Mouse (Mus musculus) limb, embryonic 15.5 days (tissue): ENCODE data around the gene St8sia1. TPM values are rescaled to one million over a fixed set of nuclear protein-coding genes. Genes with fewer than 3 reads are reported as not detected.

ENCODE experiments used
- ATAC-seq: fragments of 200-750 bp; cut with Nextera tagmentation; 2 replicates; pipeline ENCODE4 v1.8.0; 2017; ENCODE audit warnings: low read depth, moderate TSS enrichment; ENCODE audit not compliant: insufficient number of reproducible peaks, low FRiP score, low TSS enrichment
- H3K27ac ChIP-seq: fragments of 300-500 bp; sonication (generic); 2 replicates; pipeline ENCODE4 v1.5.1; 2015; ENCODE audit warnings: moderate library complexity, mild to moderate bottlenecking, inconsistent platforms
- H3K27me3 ChIP-seq: fragments of 300-500 bp; sonication (generic); 2 replicates; pipeline ENCODE4 v1.6.1; 2015; ENCODE audit warnings: inconsistent platforms
- H3K36me3 ChIP-seq: fragments of 300-500 bp; sonication (generic); 2 replicates; pipeline ENCODE4 v1.6.1; 2015; ENCODE audit warnings: inconsistent platforms
- H3K4me1 ChIP-seq: fragments of 300-500 bp; sonication (generic); 2 replicates; pipeline ENCODE4 v1.6.1; 2015; ENCODE audit warnings: inconsistent platforms
- H3K4me2 ChIP-seq: fragments of 300-500 bp; sonication (generic); 2 replicates; pipeline ENCODE4 v1.6.1; 2015; ENCODE audit warnings: mild to moderate bottlenecking, inconsistent platforms
- H3K4me3 ChIP-seq: fragments of 300-500 bp; sonication (generic); 2 replicates; pipeline ENCODE4 v1.5.1; 2015; ENCODE audit warnings: mild to moderate bottlenecking, inconsistent platforms
- H3K9ac ChIP-seq: fragments of 300-500 bp; sonication (generic); 2 replicates; pipeline ENCODE4 v1.6.1; 2015; ENCODE audit warnings: inconsistent platforms
- H3K9me3 ChIP-seq: fragments of 300-500 bp; sonication (generic); 2 replicates; pipeline ENCODE4 v1.6.1; 2016; ENCODE audit warnings: inconsistent platforms
- WGBS: fragments of 180-500 bp; shearing (Covaris S2); methylation state at CpG from one replicate; pipeline ENCODE4 v1.1.7; 2015; 5-methylcytosine and 5-hydroxymethylcytosine counted together
- polyA plus RNA-seq: library from polyadenylated mRNA; unstranded; fragments of >200 nt; fragmentation: Nextera tagmentation; extraction: Ambion mirVana; gene quantifications from 2 replicates; pipeline ENCODE4 v1.2.1, GENCODE M21; 2015

Gene St8sia1
- polyA plus RNA-seq, 1 experiment from 2014 or later, result 0.74 TPM

DNA sequence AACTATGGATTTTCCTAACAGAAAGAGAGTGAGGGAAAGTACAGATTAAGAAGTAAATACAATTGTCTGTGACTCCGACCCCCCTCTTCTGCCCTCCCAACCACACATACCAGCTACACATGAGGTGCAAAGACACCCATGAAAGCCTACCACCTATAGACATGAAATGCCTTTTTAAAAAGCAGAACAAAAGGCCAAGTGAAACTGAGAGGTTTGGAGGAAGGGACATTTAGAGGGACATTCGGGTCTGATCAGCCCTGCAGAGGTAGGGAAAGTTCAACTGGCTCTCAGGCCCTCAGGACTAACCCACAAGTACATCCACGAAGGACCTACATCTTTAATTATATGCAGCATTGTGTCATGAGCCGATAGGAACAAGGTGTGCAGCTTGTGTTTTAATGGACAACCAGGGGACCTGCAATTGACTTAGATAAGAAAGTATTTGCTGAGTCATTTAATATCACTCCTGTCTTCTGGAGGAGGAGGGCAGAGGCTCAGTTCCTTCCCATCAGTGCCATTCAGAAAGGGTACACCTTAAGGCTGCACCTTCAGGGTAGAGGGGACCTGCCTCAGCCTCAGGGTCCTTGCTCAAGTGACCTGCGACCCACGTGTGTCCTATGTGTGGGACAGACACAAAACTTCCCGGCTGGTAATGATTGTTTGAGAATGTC is 164.4 kb downstream of the St8sia1 start:
- 74% methylated on average over 7 of the region's 7 CpGs for WGBS
- no peak for ATAC-seq
- no peaks in the 10 kb centered on the region for H3K4me1 ChIP-seq

DNA sequence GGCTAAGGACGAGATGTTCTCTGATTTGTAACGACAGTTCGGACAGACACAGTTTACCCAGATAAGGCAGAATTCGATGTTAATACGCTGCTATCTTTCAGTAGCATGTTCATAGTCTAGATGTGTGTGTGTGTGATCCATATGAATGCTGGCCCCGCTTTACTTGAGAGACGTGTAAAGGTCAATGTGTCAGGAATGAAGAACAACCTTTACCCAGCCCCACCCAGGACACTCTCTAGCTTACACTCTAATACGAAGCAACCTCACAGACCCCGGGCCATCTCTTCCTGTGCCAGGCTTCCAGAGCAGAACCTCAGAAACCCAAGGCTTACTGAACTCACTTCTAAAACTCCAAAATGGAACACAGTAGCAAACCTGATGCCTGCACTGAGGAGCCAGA is 165.4 kb downstream of the St8sia1 start:
- WGBS, result 86% methylated on average over 9 of the region's 9 CpGs
- Histone ChIP-seq H3K9me3 (no peaks in the 10 kb centered on the region), H3K4me1 (no peaks in the 10 kb centered on the region), H3K4me2 (no peak overlapping the region), H3K27ac (no peak overlapping the region), H3K36me3 (no peaks in the 10 kb centered on the region), H3K4me3 (no peak overlapping the region), H3K9ac (no peak overlapping the region), H3K27me3 (no peaks in the 10 kb centered on the region)
- no peak for ATAC-seq

More for the DNA sequence above, 164.4 kb downstream of the St8sia1 start:
- Histone ChIP-seq H3K27ac (no peak overlapping the region), H3K9ac (no peak overlapping the region), H3K27me3 (no peaks in the 10 kb centered on the region), H3K9me3 (no peaks in the 10 kb centered on the region), H3K4me2 (no peak overlapping the region), H3K36me3 (no peaks in the 10 kb centered on the region), H3K4me3 (no peak overlapping the region)

DNA sequence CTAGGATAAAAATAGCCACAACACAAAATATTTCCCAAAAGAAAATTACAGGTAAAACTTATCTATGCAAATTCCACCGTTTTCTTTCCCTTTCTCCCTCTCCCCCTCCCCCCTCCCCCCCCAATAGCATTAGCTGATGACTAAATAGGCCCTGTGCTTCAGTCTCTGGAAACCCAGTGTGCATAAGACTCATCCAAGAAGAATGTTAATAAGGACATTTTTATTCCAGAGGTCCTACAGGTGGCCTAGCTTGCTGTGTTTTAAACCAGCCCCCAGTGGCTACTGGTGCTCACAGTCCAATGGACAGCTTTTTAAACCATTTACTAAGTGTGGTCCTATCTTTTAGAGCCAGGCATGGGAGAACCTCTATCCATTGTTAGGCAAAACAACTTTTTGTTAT is 166.3 kb downstream of the St8sia1 start:
- no peaks in the 10 kb centered on the region for H3K36me3 ChIP-seq
- no peaks in the 10 kb centered on the region for H3K9me3 ChIP-seq
- WGBS, result 79% methylated on average over 1 of the region's 1 CpGs
- H3K4me3 ChIP-seq, result no peak overlapping the region
- no peak overlapping the region for H3K27ac ChIP-seq
- no peak overlapping the region for H3K4me2 ChIP-seq
- ATAC-seq, result no peak
- no peaks in the 10 kb centered on the region for H3K27me3 ChIP-seq
- 0 out of 2 replicates have a peak, but pooled peaks cover 3% of the 10 kb centered on the region for H3K4me1 ChIP-seq
- no peak overlapping the region for H3K9ac ChIP-seq

GRCm38 (mm10) chr6:142795655-142796441 is 168.4 kb downstream of the St8sia1 start:
- 0 out of 2 replicates have a peak, but pooled peaks cover 3% of the 10 kb centered on the region for H3K4me1 ChIP-seq
- no peaks in the 10 kb centered on the region for H3K27me3 ChIP-seq
- no peak overlapping the region for H3K9ac ChIP-seq
- no peak overlapping the region for H3K27ac ChIP-seq
- WGBS, result 71% methylated on average over 15 of the region's 15 CpGs
- H3K4me2 ChIP-seq, result no peak overlapping the region
- ATAC-seq, result no peak
- no peaks in the 10 kb centered on the region for H3K9me3 ChIP-seq
- no peak overlapping the region for H3K4me3 ChIP-seq
- H3K36me3 ChIP-seq, result no peaks in the 10 kb centered on the region

GRCm38 (mm10) chr6:142795087-142795486 is 169.2 kb downstream of the St8sia1 start:
- Histone ChIP-seq H3K27ac (no peak overlapping the region), H3K4me1 (0 out of 2 replicates have a peak, but pooled peaks cover 3% of the 10 kb centered on the region), H3K27me3 (no peaks in the 10 kb centered on the region), H3K4me2 (no peak overlapping the region), H3K36me3 (no peaks in the 10 kb centered on the region), H3K9ac (no peak overlapping the region), H3K4me3 (no peak overlapping the region), H3K9me3 (no peaks in the 10 kb centered on the region)
- WGBS, result 88% methylated on average over 9 of the region's 9 CpGs
- no peak for ATAC-seq

DNA sequence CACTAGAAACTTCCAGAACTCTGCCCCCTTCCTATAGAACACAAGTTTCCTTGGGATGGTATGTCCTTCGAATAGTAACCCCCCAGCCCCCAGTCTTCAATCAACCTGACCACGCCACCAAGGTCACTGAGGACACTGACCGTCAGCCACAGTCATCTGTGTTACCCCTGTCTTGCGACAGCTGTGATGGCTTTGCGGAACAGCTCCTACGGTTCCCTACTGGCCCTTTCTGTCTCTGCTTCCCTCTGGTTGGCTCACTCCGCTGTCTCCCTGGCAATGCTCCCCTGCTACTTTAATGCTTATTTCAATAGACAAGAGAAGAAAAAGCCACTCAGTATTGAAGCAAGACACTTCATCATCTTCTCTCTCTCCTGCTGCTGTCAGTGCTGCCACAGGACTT is 170.8 kb downstream of the St8sia1 start:
- no peak for ATAC-seq
- H3K4me2 ChIP-seq, result no peak overlapping the region
- H3K4me1 ChIP-seq, result 0 out of 2 replicates have a peak, but pooled peaks cover 3% of the 10 kb centered on the region
- no peak overlapping the region for H3K4me3 ChIP-seq
- H3K36me3 ChIP-seq, result no peaks in the 10 kb centered on the region
- no peak overlapping the region for H3K9ac ChIP-seq
- no peak overlapping the region for H3K27ac ChIP-seq
- no peaks in the 10 kb centered on the region for H3K9me3 ChIP-seq
- 55% methylated on average over 7 of the region's 7 CpGs for WGBS
- H3K27me3 ChIP-seq, result no peaks in the 10 kb centered on the region

DNA sequence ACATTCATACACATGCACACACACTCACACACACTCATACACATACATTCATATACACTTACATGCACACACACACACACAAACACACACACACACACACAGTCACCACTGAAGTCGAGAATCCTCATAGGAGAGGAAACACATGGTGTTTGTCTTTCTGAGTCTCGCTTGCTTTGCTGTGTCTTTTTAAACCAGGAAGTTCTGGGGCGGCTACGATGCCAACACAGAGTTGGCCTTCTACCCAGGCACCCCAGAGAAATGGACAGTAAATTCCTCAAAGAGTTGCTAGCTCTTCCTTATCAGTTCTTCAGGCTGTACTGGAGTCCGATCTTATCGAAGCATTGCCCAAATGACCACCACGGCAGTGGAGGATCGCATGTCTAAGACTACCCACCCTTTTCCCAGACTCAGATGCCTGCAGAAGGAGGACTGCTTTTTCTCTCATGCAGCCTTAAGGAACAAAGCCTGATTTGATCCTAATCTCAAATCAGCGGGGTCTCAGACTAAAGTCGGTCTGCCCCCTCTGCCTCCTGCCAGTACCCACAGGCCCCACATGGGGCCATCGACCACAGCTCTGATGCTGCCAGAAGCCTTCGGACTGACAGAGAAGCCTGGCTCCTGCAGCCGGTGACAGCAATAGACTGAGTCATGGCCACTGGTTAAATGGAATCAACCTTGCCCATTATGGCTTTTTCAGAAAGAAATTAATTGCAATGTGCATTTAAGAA is 171.8 kb downstream of the St8sia1 start:
- Histone ChIP-seq H3K9me3 (no peaks in the 10 kb centered on the region), H3K4me3 (no peak overlapping the region), H3K4me1 (0 out of 2 replicates have a peak, but pooled peaks cover 3% of the 10 kb centered on the region), H3K27me3 (no peaks in the 10 kb centered on the region), H3K9ac (no peak overlapping the region), H3K27ac (no peak overlapping the region), H3K4me2 (no peak overlapping the region), H3K36me3 (no peaks in the 10 kb centered on the region)
- WGBS, result 53% methylated on average over 13 of the region's 13 CpGs
- no peak for ATAC-seq

- no peaks in the 10 kb centered on the region for H3K9me3 ChIP-seq
- 0 out of 2 replicates have a peak, but pooled peaks cover 3% of the 10 kb centered on the region for H3K4me1 ChIP-seq
- H3K36me3 ChIP-seq, result no peaks in the 10 kb centered on the region
- no peak for ATAC-seq
- H3K27me3 ChIP-seq, result no peaks in the 10 kb centered on the region
- WGBS, result 87% methylated on average over 10 of the region's 10 CpGs
- no peak overlapping the region for H3K9ac ChIP-seq
- H3K4me2 ChIP-seq, result no peak overlapping the region
- H3K27ac ChIP-seq, result no peak overlapping the region
- H3K4me3 ChIP-seq, result no peak overlapping the region
Observed at GRCm38 (mm10) chr6:142789736-142790135, 174.5 kb downstream of the St8sia1 start.

GRCm38 (mm10) chr6:142788042-142788987 is 175.9 kb downstream of the St8sia1 start:
- no peaks in the 10 kb centered on the region for H3K9me3 ChIP-seq
- no peaks in the 10 kb centered on the region for H3K27me3 ChIP-seq
- H3K9ac ChIP-seq, result no peak overlapping the region
- ATAC-seq, result no peak
- no peak overlapping the region for H3K27ac ChIP-seq
- no peak overlapping the region for H3K4me2 ChIP-seq
- 44% methylated on average over 18 of the region's 18 CpGs for WGBS
- H3K4me1 ChIP-seq, result no peaks in the 10 kb centered on the region
- no peaks in the 10 kb centered on the region for H3K36me3 ChIP-seq
- no peak overlapping the region for H3K4me3 ChIP-seq

- WGBS, result 87% methylated on average over 21 of the region's 21 CpGs
- H3K27ac ChIP-seq, result no peak overlapping the region
Observed at GRCm38 (mm10) chr6:142786106-142786505, 178.1 kb downstream of the St8sia1 start.

DNA sequence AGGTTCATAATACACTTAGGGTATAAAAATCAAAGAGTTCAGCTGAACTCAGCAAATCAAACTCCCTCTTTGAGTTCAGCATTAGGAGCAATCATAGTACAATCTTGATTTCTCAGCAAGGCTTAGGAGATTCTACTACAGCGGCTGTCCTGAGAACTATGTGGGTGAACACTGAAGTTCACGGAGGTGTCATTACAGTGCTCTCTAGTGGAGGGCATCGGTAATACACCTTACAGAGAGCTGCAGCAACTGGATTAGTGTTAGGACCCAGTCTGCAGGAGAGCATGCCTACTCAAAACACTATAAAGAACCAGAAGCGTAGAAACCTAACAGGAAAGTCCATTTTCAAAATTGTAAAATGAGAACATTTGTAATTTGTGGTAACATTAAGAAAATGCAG is 178.9 kb downstream of the St8sia1 start:
- ATAC-seq, result no peak
- Histone ChIP-seq H3K9ac (no peak overlapping the region), H3K27ac (no peak overlapping the region), H3K27me3 (no peaks in the 10 kb centered on the region), H3K9me3 (no peaks in the 10 kb centered on the region), H3K4me2 (no peak overlapping the region), H3K4me3 (no peak overlapping the region), H3K36me3 (no peaks in the 10 kb centered on the region), H3K4me1 (no peaks in the 10 kb centered on the region)
- 34% methylated on average over 4 of the region's 4 CpGs for WGBS

More at GRCm38 (mm10) chr6:142786106-142786505, 178.1 kb downstream of the St8sia1 start:
- Histone ChIP-seq H3K4me3 (no peak overlapping the region), H3K9me3 (no peaks in the 10 kb centered on the region), H3K9ac (no peak overlapping the region), H3K4me1 (no peaks in the 10 kb centered on the region), H3K36me3 (no peaks in the 10 kb centered on the region), H3K27me3 (no peaks in the 10 kb centered on the region), H3K4me2 (no peak overlapping the region)
- ATAC-seq, result no peak
